Mouse (Mus musculus) small intestine, adult 2 months (tissue): ENCODE measurements at regions not wholly inside any gene's neighbourhood (a gene's known extent, or its start where the extent isn't known, plus 50 kb on each side); places are given as distances from the start of the nearest gene placed in this dataset.

Experiments
- CTCF ChIP-seq: fragments of 200-500 bp; IDR thresholded peaks from 2 replicates; pipeline ENCODE4 v1.5.1; 2012; ENCODE audit warnings: low read depth, mild to moderate bottlenecking, control low read depth, inconsistent platforms, low read length, moderate library complexity, mixed read lengths; ENCODE audit not compliant: insufficient replicate concordance, insufficient read length; ENCODE audit errors: extremely low read depth
- POLR2A ChIP-seq: fragments of 200-500 bp; IDR thresholded peaks from 2 replicates; pipeline ENCODE4 v1.6.1; 2012; ENCODE audit warnings: low read depth, mild to moderate bottlenecking, control low read depth, inconsistent platforms, low read length, moderate library complexity

DNA sequence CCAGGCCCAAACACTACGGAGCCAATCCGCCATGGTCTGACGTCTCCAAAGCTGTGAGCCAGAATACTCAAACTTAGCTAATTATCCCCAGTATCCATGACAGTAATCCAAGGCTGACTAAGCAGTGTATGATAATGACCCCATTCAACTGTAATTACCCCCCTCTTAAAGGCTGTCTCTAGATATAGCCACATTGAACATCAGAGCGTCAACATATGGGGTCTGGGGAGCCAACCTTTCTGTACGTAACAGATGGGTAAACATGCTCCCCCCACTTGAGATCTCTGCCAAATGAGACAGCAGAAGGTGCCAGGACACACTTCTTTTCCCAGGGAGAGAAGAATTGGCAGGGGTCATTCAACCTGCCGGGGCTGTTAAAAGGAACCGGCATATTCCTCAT, 73.1 kb downstream of the Ubiad1 start:
- no peak for TF ChIP-seq CTCF
- TF ChIP-seq POLR2A, result no peak
